Mouse (Mus musculus): Measurements from ENCODE around the gene Ppp1r13l.

Ppp1r13l gene

GRCm38 (mm10) chr7:19332709-19333352 is 26.7 kb upstream of the Ppp1r13l start:
- in situ Hi-C loops (cut with MboI; ENCODE audit: low pct_unique_long_range_greater_than_20kb in 1 of 2, low sequenced_read_pairs in 2 of 2, unreplicated experiment in 1 of 2), result no loop called here

- in situ Hi-C loops (cut with MboI; ENCODE audit: low pct_unique_long_range_greater_than_20kb in 1 of 2, low sequenced_read_pairs in 2 of 2, unreplicated experiment in 1 of 2), result no loop called here
Observed at GRCm38 (mm10) chr7:19335583-19335982, 24.0 kb upstream of the Ppp1r13l start.

- in situ Hi-C loops (cut with MboI; ENCODE audit: low pct_unique_long_range_greater_than_20kb in 1 of 2, low sequenced_read_pairs in 2 of 2, unreplicated experiment in 1 of 2), result no loop called here
Observed at GRCm38 (mm10) chr7:19337122-19337521, 22.4 kb upstream of the Ppp1r13l start.

GRCm38 (mm10) chr7:19338060-19338459 is 21.5 kb upstream of the Ppp1r13l start:
- in situ Hi-C loops (cut with MboI; ENCODE audit: low pct_unique_long_range_greater_than_20kb in 1 of 2, low sequenced_read_pairs in 2 of 2, unreplicated experiment in 1 of 2), result no loop called here

GRCm38 (mm10) chr7:19338596-19338995 is 21.0 kb upstream of the Ppp1r13l start:
- in situ Hi-C loops (cut with MboI; ENCODE audit: low pct_unique_long_range_greater_than_20kb in 1 of 2, low sequenced_read_pairs in 2 of 2, unreplicated experiment in 1 of 2), result no loop called here

- in situ Hi-C loops (cut with MboI; ENCODE audit: low pct_unique_long_range_greater_than_20kb in 1 of 2, low sequenced_read_pairs in 2 of 2, unreplicated experiment in 1 of 2), result no loop called here
Observed at GRCm38 (mm10) chr7:19341250-19341649, 18.3 kb upstream of the Ppp1r13l start.

GRCm38 (mm10) chr7:19341761-19342409 is 17.7 kb upstream of the Ppp1r13l start:
- in situ Hi-C loops (cut with MboI; ENCODE audit: low pct_unique_long_range_greater_than_20kb in 1 of 2, low sequenced_read_pairs in 2 of 2, unreplicated experiment in 1 of 2), result no loop called here

GRCm38 (mm10) chr7:19342481-19343027 is 17.0 kb upstream of the Ppp1r13l start:
- in situ Hi-C loops (cut with MboI; ENCODE audit: low pct_unique_long_range_greater_than_20kb in 1 of 2, low sequenced_read_pairs in 2 of 2, unreplicated experiment in 1 of 2), result no loop called here

- in situ Hi-C loops (cut with MboI; ENCODE audit: low pct_unique_long_range_greater_than_20kb in 1 of 2, low sequenced_read_pairs in 2 of 2, unreplicated experiment in 1 of 2), result no loop called here
Observed at GRCm38 (mm10) chr7:19343210-19343808, 16.2 kb upstream of the Ppp1r13l start.

- in situ Hi-C loops (cut with MboI; ENCODE audit: low pct_unique_long_range_greater_than_20kb in 1 of 2, low sequenced_read_pairs in 2 of 2, unreplicated experiment in 1 of 2), result no loop called here
Observed at GRCm38 (mm10) chr7:19344237-19344847, 15.2 kb upstream of the Ppp1r13l start, which contains the start of gene Ercc1. Gene Ercc1 (plus strand): TSS chr7:19344778.

- in situ Hi-C loops (cut with MboI; ENCODE audit: low pct_unique_long_range_greater_than_20kb in 1 of 2, low sequenced_read_pairs in 2 of 2, unreplicated experiment in 1 of 2), result no loop called here
Observed at GRCm38 (mm10) chr7:19344938-19345471, 14.5 kb upstream of the Ppp1r13l start.

GRCm38 (mm10) chr7:19349188-19349915 is 10.2 kb upstream of the Ppp1r13l start:
- in situ Hi-C loops (cut with MboI; ENCODE audit: low pct_unique_long_range_greater_than_20kb in 1 of 2, low sequenced_read_pairs in 2 of 2, unreplicated experiment in 1 of 2), result no loop called here

- in situ Hi-C loops (cut with MboI; ENCODE audit: low pct_unique_long_range_greater_than_20kb in 1 of 2, low sequenced_read_pairs in 2 of 2, unreplicated experiment in 1 of 2), result no loop called here
Observed at GRCm38 (mm10) chr7:19350221-19350620, 9.3 kb upstream of the Ppp1r13l start.

- in situ Hi-C loops (cut with MboI; ENCODE audit: low pct_unique_long_range_greater_than_20kb in 1 of 2, low sequenced_read_pairs in 2 of 2, unreplicated experiment in 1 of 2), result no loop called here
Observed at GRCm38 (mm10) chr7:19354991-19355390, 4.6 kb upstream of the Ppp1r13l start.

- in situ Hi-C loops (cut with MboI; ENCODE audit: low pct_unique_long_range_greater_than_20kb in 1 of 2, low sequenced_read_pairs in 2 of 2, unreplicated experiment in 1 of 2), result no loop called here
Observed at GRCm38 (mm10) chr7:19356311-19356710, 3.2 kb upstream of the Ppp1r13l start.

GRCm38 (mm10) chr7:19357381-19358375 is 1.9 kb upstream of the Ppp1r13l start:
- in situ Hi-C loops (cut with MboI; ENCODE audit: low pct_unique_long_range_greater_than_20kb in 1 of 2, low sequenced_read_pairs in 2 of 2, unreplicated experiment in 1 of 2), result no loop called here

GRCm38 (mm10) chr7:19358634-19359033 is 915 bp upstream of the Ppp1r13l start:
- in situ Hi-C loops (cut with MboI; ENCODE audit: low pct_unique_long_range_greater_than_20kb in 1 of 2, low sequenced_read_pairs in 2 of 2, unreplicated experiment in 1 of 2), result no loop called here
